Mouse (Mus musculus) hindbrain, embryonic 16.5 days (tissue): ENCODE data around the gene Gm42878. TPM values are rescaled to one million over a fixed set of nuclear protein-coding genes. Genes with fewer than 3 reads are reported as not detected.

Experiments used
- ATAC-seq: fragments of 200-750 bp; cut with Nextera tagmentation; 2 replicates; pipeline ENCODE4 v1.8.0; 2017; ENCODE audit warnings: moderate TSS enrichment, moderate library complexity
- H3K27ac ChIP-seq: fragments of 300-500 bp; sonication (generic); 2 replicates; pipeline ENCODE4 v1.5.1; 2014; ENCODE audit warnings: low read depth, mild to moderate bottlenecking, control low read depth, low read length, moderate library complexity
- H3K27me3 ChIP-seq: fragments of 300-500 bp; sonication (generic); replicated peaks from 2 replicates; pipeline ENCODE4 v1.6.1; 2014; ENCODE audit warnings: low read length; ENCODE audit not compliant: control insufficient read depth, insufficient read depth
- H3K36me3 ChIP-seq: fragments of 300-500 bp; sonication (generic); 2 replicates; pipeline ENCODE4 v1.6.1; 2014; ENCODE audit warnings: mild to moderate bottlenecking, low read length, moderate library complexity, mixed read lengths; ENCODE audit not compliant: control insufficient read depth, insufficient read depth
- H3K4me1 ChIP-seq: fragments of 300-500 bp; sonication (generic); 2 replicates; pipeline ENCODE4 v1.6.1; 2014; ENCODE audit warnings: low read depth, low read length; ENCODE audit not compliant: control insufficient read depth, insufficient read depth
- H3K4me2 ChIP-seq: fragments of 300-500 bp; sonication (generic); 2 replicates; pipeline ENCODE4 v1.6.1; 2014; ENCODE audit warnings: mild to moderate bottlenecking, low read length, control low read depth, moderate library complexity
- H3K4me3 ChIP-seq: fragments of 300-500 bp; sonication (generic); 2 replicates; pipeline ENCODE4 v1.5.1; 2014; ENCODE audit warnings: mild to moderate bottlenecking, low read length, control low read depth, moderate library complexity
- H3K9ac ChIP-seq: fragments of 300-500 bp; sonication (generic); 2 replicates; pipeline ENCODE4 v1.6.1; 2014; ENCODE audit warnings: low read depth, mild to moderate bottlenecking, control low read depth, low read length, moderate library complexity
- H3K9me3 ChIP-seq: fragments of 300-500 bp; sonication (generic); 2 replicates; pipeline ENCODE4 v1.6.1; 2014; ENCODE audit warnings: mild to moderate bottlenecking, low read length, moderate library complexity; ENCODE audit not compliant: control insufficient read depth
- WGBS: fragments of 180-500 bp; shearing (Covaris S2); extraction: QIAGEN DNeasy Blood & Tissue Kit; methylation state at CpG from one replicate; pipeline ENCODE4 v1.1.7; 2014; 5-methylcytosine and 5-hydroxymethylcytosine counted together
- polyA plus RNA-seq: library from polyadenylated mRNA; unstranded; fragments of >200 nt; fragmentation: Nextera tagmentation; extraction: Ambion mirVana; gene quantifications from 2 replicates; pipeline ENCODE4 v1.2.1, GENCODE M21; 2015

Gm42878 gene
- polyA plus RNA-seq, 1 experiment from 2014 or later: not detected

- no peaks in the 10 kb centered on the region for H3K27me3 ChIP-seq
- WGBS: 78% methylated on average over 6 of the region's 6 CpGs
- H3K36me3 ChIP-seq: no peaks in the 10 kb centered on the region
- no peak overlapping the region for H3K4me2 ChIP-seq
- H3K9me3 ChIP-seq: no peaks in the 10 kb centered on the region
- no peaks in the 10 kb centered on the region for H3K4me1 ChIP-seq
- no peak for ATAC-seq
- H3K9ac ChIP-seq: no peak overlapping the region
- no peak overlapping the region for H3K4me3 ChIP-seq
- no peak overlapping the region for H3K27ac ChIP-seq
Observed at GRCm38 (mm10) chr5:121586400-121587039, 41.2 kb upstream of the Gm42878 start.

GRCm38 (mm10) chr5:121585699-121586098, 40.4 kb upstream of the Gm42878 start:
- H3K27me3 ChIP-seq: no peaks in the 10 kb centered on the region
- no peak overlapping the region for H3K4me3 ChIP-seq
- no peak overlapping the region for H3K4me2 ChIP-seq
- H3K4me1 ChIP-seq: no peaks in the 10 kb centered on the region
- ATAC-seq: no peak
- no peaks in the 10 kb centered on the region for H3K36me3 ChIP-seq
- 86% methylated on average over 5 of the region's 5 CpGs for WGBS
- H3K9me3 ChIP-seq: no peaks in the 10 kb centered on the region
- H3K27ac ChIP-seq: no peak overlapping the region
- H3K9ac ChIP-seq: no peak overlapping the region

GRCm38 (mm10) chr5:121585005-121585404, 39.7 kb upstream of the Gm42878 start:
- Histone ChIP-seq H3K27me3 (no peaks in the 10 kb centered on the region), H3K4me1 (no peaks in the 10 kb centered on the region), H3K36me3 (no peaks in the 10 kb centered on the region), H3K9me3 (no peaks in the 10 kb centered on the region), H3K4me3 (no peak overlapping the region), H3K4me2 (no peak overlapping the region), H3K9ac (no peak overlapping the region), H3K27ac (no peak overlapping the region)
- WGBS: 96% methylated on average over 10 of the region's 10 CpGs
- ATAC-seq: no peak

- Histone ChIP-seq H3K36me3 (peaks cover 8% of the 10 kb centered on the region), H3K9ac (no peak overlapping the region), H3K4me1 (no peaks in the 10 kb centered on the region), H3K27me3 (no peaks in the 10 kb centered on the region), H3K27ac (0 out of 2 replicates have a peak overlapping the region, but pooled peaks have one; percentile 29), H3K9me3 (no peaks in the 10 kb centered on the region), H3K4me2 (no peak overlapping the region), H3K4me3 (no peak overlapping the region)
- 54% methylated on average over 12 of the region's 12 CpGs for WGBS
- ATAC-seq: peak; percentile 83
Observed at GRCm38 (mm10) chr5:121583765-121584501, 38.7 kb upstream of the Gm42878 start.

DNA sequence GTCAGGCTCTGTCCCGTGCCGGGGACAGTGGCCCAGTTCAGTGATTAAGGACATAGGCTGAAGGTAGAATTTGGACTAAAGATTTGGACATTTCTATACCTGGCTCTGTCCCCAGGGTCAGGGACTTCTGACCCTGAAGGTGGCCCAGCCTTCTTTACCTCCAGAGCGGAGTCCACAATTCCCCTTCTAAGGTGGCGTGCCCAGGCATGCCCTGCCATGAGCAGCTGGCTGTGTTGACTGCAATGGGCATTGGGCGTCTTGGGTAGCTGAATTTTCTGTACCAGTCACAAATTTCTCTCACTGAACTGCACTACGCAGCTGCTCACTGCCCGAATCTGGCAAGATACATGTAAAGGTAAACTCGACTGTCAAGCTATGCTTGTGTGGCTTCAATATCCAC, 36.7 kb upstream of the Gm42878 start:
- Histone ChIP-seq H3K4me3 (no peak overlapping the region), H3K9ac (no peak overlapping the region), H3K4me1 (no peaks in the 10 kb centered on the region), H3K27ac (no peak overlapping the region), H3K4me2 (no peak overlapping the region), H3K27me3 (no peaks in the 10 kb centered on the region), H3K9me3 (no peaks in the 10 kb centered on the region), H3K36me3 (peaks cover 11% of the 10 kb centered on the region)
- 92% methylated on average over 8 of the region's 8 CpGs for WGBS
- ATAC-seq: no peak

DNA sequence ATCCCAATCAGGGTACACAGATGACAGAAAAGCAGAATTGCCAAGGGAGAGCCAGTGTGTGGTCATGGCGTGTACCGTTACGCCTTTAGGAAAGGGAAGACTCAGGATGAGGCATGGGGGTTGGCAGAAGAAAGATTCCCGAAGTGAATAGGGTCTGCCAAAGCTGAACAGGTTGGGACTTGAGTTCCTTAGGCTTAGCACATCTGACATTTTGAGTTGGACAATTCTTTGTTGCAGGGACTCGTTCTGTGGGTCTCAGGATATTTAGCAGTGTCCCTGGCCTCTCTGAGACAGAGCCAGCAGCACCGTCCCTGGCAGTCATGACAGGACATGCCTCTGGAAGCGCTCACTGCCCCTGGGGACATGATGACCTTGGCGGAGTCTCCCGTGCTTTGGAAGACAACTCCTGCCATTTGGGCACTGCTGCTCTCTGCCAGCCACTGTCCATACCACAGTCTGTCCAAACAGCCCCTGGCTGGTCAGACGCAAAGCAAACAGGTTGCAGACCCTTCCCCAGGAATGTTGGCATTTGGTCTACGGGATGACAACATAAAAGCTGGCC, 31.7 kb upstream of the Gm42878 start:
- Histone ChIP-seq H3K36me3 (peaks cover 21% of the 10 kb centered on the region), H3K9ac (no peak overlapping the region), H3K27ac (no peak overlapping the region), H3K4me1 (no peaks in the 10 kb centered on the region), H3K9me3 (no peaks in the 10 kb centered on the region), H3K27me3 (no peaks in the 10 kb centered on the region), H3K4me2 (no peak overlapping the region), H3K4me3 (no peak overlapping the region)
- ATAC-seq: no peak
- 86% methylated on average over 11 of the region's 11 CpGs for WGBS

DNA sequence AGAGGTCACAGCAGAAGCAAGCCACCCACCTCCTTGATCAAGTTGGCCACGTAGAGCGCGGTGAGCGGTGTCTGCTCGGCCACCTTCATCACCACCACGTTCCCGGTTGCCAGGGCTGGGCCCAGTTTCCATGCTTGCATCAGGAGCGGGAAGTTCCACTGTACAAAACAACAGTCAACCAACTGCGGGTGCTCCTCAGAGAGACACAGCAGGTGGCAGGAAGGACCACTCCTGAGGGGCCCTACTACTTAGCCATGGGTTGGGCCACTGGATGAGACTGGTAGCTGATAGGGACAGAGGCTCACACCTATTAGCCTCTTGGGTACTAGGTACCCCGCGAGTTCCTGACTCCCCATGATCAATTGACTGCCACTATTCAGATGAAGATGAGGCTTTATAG, 30.6 kb upstream of the Gm42878 start:
- H3K27me3 ChIP-seq: no peaks in the 10 kb centered on the region
- H3K27ac ChIP-seq: no peak overlapping the region
- H3K4me2 ChIP-seq: no peak overlapping the region
- H3K9me3 ChIP-seq: no peaks in the 10 kb centered on the region
- no peak overlapping the region for H3K4me3 ChIP-seq
- no peaks in the 10 kb centered on the region for H3K4me1 ChIP-seq
- ATAC-seq: no peak
- 96% methylated on average over 11 of the region's 11 CpGs for WGBS
- H3K9ac ChIP-seq: no peak overlapping the region
- peaks cover 24% of the 10 kb centered on the region for H3K36me3 ChIP-seq

GRCm38 (mm10) chr5:121574145-121574544, 28.9 kb upstream of the Gm42878 start:
- H3K36me3 ChIP-seq: peaks cover 20% of the 10 kb centered on the region
- no peak for ATAC-seq
- 91% methylated on average over 13 of the region's 13 CpGs for WGBS

GRCm38 (mm10) chr5:121570787-121571186, 25.5 kb upstream of the Gm42878 start:
- Histone ChIP-seq H3K27ac (no peak overlapping the region), H3K27me3 (no peaks in the 10 kb centered on the region), H3K4me2 (no peak overlapping the region), H3K9me3 (no peaks in the 10 kb centered on the region), H3K4me3 (no peak overlapping the region), H3K4me1 (no peaks in the 10 kb centered on the region), H3K36me3 (peaks cover 18% of the 10 kb centered on the region), H3K9ac (no peak overlapping the region)
- ATAC-seq: no peak
- 65% methylated on average over 1 of the region's 1 CpGs for WGBS

More at GRCm38 (mm10) chr5:121574145-121574544, 28.9 kb upstream of the Gm42878 start:
- no peak overlapping the region for H3K4me2 ChIP-seq
- H3K27me3 ChIP-seq: no peaks in the 10 kb centered on the region
- H3K27ac ChIP-seq: no peak overlapping the region
- no peaks in the 10 kb centered on the region for H3K4me1 ChIP-seq
- H3K4me3 ChIP-seq: no peak overlapping the region
- H3K9me3 ChIP-seq: no peaks in the 10 kb centered on the region
- no peak overlapping the region for H3K9ac ChIP-seq
